Mouse (Mus musculus): ENCODE data around the gene Smarca4. TPM values are rescaled to one million over a fixed set of nuclear protein-coding genes. Genes with fewer than 3 reads are reported as not detected.

The Smarca4 gene
- total RNA-seq, 2 experiments from 2014 or later = 115 to 122 TPM

DNA sequence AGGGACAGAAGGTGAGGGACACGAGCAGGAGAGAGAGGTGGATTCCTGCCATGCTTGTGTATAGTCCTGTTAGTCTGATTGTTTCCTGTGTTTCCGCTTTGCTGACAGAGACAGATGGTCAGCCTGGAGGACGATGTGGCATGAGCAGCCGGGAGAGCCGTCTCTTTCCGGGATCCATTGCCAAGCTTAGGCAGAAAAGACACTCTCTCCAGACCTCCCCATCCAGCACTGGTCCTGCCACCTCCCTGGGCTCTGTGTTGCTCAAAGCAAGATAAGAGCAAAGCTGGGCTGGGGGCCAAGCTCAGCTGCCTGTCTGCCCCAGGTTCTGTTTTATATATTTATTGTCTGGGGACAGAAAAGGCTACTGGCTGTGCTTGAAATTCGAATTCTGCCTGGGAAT, 132.1 kb downstream of the Smarca4 start:
- DNase-seq (ENCODE audit: extremely low spot score in 1 of 2, low spot score in 1 of 2) = no peak

DNA sequence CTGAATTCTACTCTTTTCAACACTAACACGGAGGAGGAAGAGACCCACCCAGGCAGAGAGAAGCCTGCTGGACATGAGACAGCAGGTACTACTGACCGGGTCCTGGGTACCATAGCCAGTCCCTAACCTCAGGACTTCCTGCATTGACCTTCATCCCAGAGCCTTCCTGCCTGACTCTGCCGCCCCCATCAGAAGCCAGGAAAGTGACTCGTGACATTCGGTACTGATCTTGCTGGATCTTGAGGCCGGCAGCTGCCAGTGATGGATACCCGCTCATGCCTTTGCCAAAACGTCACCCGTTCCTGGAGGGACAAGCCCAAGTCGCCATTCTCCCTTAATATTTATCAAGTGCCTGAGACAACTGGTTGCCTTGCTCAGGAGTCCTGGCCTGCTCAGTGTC, 132.5 kb downstream of the Smarca4 start:
- no peak for DNase-seq (ENCODE audit: extremely low spot score in 1 of 2, low spot score in 1 of 2)

- DNase-seq (ENCODE audit: extremely low spot score in 1 of 2, low spot score in 1 of 2) = no peak
Observed at GRCm38 (mm10) chr9:21749382-21750118, 133.6 kb downstream of the Smarca4 start.

DNA sequence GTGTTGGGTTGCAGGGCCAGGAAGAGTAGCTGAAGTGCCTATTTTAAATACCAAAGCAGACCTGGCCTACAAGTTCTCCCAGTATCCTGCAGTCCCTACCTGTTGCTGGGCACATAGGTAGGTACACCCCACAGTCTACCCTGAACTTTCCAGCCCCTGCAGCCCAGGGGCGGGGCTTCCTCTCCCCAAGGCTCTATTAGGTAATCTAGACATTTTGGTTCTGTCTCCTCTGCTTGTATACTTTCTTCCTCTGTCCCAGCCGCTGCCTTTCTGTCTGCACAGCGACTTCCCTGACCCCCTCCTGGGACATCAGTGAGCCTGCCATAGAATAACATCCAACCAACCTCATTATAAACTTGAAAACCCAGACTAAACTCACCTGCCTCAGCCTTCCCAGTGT, 134.4 kb downstream of the Smarca4 start:
- no peak for DNase-seq (ENCODE audit: extremely low spot score in 1 of 2, low spot score in 1 of 2)

DNA sequence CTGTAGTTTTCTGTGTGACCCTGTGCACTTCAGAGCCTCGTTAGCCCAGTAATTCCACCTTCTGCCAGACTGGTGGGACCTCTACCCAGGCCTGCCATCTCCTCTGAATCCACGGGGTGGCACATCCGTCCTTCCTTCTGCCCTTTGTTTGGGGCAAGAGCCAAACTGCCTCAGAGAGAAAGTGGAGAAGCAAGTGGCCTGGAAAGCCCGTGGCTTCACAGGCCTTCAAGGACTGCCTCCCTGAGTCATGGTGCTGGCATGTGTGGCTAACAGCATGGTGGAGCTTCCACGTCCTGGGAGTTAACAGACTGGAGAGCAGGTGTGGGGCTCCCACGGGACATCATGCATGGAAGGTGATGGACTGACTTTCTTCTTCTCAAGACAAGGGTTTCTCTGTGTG, 135.4 kb downstream of the Smarca4 start:
- DNase-seq (ENCODE audit: extremely low spot score in 1 of 2, low spot score in 1 of 2) = no peak

DNA sequence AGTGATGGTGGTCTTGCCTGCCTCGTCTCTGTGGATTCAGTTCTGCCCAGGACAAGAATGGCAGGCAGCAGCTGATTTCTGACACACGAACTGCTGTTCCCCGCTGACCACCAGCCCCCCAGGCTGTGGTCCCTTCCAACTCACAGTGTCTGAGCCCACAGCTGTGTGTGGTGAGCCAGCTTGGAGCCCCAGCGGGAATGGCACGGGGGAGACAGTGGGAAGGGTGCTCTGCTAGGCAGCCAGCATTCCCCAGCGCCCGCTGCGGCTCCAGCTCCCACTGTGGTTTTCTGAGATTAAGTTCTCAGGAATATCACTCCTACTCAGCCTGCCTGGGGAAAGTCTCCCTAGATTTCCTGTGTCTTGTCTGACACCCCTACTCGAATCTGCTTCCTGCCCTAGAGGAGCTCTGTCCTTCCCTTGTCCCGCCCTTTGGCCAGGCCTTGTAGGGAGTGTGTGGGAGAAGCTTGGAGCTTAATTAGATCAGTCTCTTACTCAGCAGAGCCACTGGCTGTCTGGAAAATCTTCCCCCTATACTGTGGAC, 136.4 kb downstream of the Smarca4 start:
- DNase-seq (ENCODE audit: extremely low spot score in 1 of 2, low spot score in 1 of 2) = no peak

Small RNAs within 50 kb of the gene (microRNA-seq; reads per million reads assigned to microRNA genes)
- 0 reads per million in 2 experiments for gene Mir1946b

Other genes starting within 250 kb of the Smarca4 start
- 10 to 100 TPM; 85.6 to 92.6 TPM for gene Ilf3, start 248.3 kb upstream of the Smarca4 start, total RNA-seq (2021)
- gene Qtrt1, start 204.3 kb upstream of the Smarca4 start, total RNA-seq (2021) = 10 to 100 TPM; 21.4 to 31.6 TPM
- 10 to 100 TPM; 55.2 to 77.1 TPM for gene Dnm2, start 191.3 kb upstream of the Smarca4 start, total RNA-seq (2021)
- gene Tmed1, start 105.9 kb upstream of the Smarca4 start, total RNA-seq (2021) = 10 to 100 TPM; 12.9 to 14.0 TPM
- under 1 TPM; 0.47 to 0.61 TPM for gene AB124611, start 90.0 kb upstream of the Smarca4 start, total RNA-seq (2021)
- 10 to 100 TPM; 70.0 to 78.1 TPM for gene Carm1, start 69.3 kb upstream of the Smarca4 start, total RNA-seq (2021)
- 10 to 100 TPM; 50.3 to 57.5 TPM for gene Timm29, start 23.4 kb upstream of the Smarca4 start, total RNA-seq (2021)
- 10 to 100 TPM; 17.5 to 18.3 TPM for gene Yipf2, start 23.3 kb upstream of the Smarca4 start, total RNA-seq (2021)
- gene Ldlr, start 107.3 kb downstream of the Smarca4 start, total RNA-seq (2021) = 10 to 100 TPM; 20.5 to 20.7 TPM
- 1 to 10 TPM; 1.1 to 2.5 TPM for gene Spc24, start 144.1 kb downstream of the Smarca4 start, total RNA-seq (2021)
- 1 to 10 TPM; 6.3 to 7.4 TPM for gene Kank2, start 182.6 kb downstream of the Smarca4 start, total RNA-seq (2021)
- not detected for gene Angptl8, start 219.3 kb downstream of the Smarca4 start, total RNA-seq (2021)
- 10 to 100 TPM; 13.1 to 18.4 TPM for gene Dock6, start 236.5 kb downstream of the Smarca4 start, total RNA-seq (2021)